Mouse (Mus musculus) T-cell, adult 2 months (primary cell): ENCODE results near the gene Htatip2.

Experiments used
- DNase-seq: peaks from one replicate; pipeline ENCODE4 v3.0.0; 2022; ENCODE audit warnings: low spot score

Gene Htatip2

DNA sequence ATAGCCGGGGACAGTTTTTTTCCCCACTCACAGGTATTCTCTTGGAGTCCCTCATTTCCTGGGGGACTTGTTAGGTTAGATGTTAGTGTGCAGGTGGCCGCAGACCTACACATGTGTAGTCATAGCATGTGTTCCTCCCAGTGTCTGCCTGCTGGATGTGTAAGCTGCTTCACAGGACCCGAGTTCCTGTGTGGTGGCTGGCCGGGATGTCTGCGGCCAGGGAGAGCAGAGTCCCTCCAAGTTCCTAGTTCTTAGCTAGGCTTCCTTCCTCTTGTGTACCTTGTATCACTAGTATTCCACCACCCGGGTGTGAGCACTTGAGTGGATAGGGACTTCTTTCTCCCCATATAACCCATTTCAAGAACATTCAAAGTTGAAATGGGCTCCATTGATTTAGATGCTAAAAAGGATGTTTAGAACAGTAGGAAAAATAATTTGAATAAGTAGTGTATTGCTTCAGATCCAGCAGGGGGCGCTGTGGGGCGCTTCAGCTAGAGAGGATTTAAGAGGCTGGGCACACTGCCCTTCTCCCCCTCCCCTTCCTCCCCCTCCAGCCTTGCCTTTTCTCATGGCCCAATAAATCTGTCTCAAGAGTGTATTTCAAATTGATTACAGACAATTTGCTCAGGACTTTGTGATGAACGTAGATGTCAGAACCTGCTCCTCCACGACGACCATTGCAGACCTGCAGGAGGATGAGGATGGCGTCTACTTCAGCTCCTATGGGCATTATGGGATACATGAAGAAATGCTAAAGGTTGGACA is 27.9 kb downstream of the Htatip2 start:
- DNase-seq = peak; percentile 32

DNA sequence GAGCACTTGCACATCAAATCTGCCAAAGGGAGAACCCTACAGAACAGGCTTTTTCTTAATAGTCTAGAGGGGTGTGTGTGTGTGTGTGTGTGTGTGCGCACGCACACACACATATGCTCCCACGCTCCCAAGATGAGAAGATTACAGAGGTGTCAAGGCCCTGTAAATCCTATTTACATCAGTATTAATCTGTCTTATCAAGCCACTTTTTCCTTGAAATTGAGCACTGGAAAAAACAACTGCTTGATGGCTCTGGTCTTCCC is 28.4 kb downstream of the Htatip2 start:
- no peak for DNase-seq

DNA sequence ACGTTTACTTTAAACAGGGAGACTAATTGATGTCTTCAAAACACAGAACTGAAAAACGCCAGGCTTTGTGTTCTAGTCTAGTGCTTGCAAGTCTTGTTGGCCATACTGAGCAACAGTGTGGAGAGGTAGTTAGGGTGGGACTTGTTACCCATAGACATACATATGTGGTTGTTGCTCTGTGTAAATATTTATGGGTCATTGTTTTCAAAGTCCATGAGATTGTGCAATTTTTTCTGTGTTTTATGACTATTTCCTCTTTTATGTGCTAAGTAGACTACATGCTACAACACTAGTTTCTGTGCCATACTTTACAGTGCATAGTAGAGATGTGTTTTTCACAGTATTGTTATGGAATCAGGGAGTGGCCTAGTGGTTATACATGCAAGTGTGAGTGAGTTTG is 35.4 kb downstream of the Htatip2 start:
- no peak for DNase-seq

DNA sequence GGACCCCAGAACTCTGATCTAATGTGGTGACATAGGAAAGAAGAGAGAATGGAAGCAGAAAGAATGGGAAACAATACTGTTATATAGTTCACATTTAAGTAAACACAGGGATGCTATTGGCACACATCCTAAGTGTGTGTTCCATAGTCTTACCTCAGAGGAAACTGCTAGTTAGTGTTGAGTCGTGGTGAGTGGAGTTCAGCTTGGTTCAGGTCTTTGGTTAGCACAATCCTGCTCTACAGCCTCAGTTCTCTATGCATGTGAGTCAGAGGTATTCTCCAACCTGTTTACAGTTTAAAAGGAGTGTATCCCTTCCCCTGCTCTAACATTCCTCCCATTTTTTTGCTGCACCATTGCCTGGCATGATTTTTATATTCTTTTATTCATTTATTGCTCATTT is 38.3 kb downstream of the Htatip2 start:
- DNase-seq = no peak

DNA sequence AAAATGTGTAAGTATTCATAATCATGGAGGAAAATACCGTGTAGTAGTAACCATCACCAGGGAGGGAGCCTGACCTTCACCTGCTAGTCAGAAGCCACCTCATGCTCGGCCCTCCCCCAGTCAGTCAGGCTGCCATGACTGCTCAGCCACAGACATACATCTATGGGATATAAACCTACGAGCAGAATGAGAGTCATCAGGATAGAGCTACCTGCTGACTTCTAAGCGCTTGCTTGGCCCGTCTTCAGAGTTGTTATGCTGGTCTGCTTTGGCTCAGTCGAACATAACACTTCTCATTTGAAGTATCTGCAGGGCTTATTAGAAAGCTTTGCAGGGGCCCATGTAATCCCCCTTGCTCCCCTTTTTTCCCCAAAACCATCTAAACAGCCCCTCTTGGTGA is 44.6 kb downstream of the Htatip2 start:
- no peak for DNase-seq

DNA sequence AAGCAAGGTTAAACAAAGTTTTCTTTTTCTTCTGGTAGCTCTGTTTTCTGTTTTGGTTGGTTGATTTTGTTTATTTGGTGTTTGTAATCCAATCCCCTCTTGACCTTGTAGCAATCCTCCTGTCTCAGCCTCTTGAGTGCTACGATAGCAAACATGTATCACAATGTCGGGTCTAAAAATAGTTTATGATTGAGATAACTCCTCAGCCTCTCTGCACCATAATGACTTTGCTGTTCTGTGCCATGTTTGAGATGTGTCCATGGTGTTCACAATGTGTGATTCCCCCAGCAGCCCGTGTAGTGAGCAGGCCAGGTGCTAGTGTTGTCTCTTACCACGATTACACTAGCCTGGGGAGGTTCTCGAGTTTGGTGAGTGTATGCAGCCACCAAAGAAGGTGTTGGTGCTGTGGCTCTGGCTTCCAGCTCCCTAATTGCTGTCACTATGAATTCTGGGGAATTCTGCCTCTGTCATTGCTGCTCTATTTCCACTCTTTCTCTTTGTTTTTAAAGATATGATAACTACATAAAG is 45.8 kb downstream of the Htatip2 start:
- DNase-seq = no peak

DNA sequence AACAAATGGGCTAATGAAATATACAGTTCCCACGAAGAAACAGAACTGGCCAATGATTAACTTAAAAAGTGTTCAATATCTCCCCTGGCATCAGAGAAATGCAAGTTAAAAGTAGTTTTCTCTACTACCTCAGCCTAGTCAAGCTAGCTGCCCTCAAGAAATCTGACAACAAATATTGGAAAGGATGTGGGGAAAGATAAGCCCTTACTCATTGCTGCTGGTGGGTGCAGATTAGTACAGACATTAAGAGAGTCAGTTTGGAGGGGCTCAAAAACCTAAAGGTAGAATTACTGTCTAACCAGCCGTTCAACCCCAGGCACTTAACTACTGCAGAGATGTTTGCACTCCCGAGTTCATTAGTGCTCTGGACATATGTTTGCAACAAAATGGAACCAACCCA is 46.7 kb downstream of the Htatip2 start:
- no peak for DNase-seq

DNA sequence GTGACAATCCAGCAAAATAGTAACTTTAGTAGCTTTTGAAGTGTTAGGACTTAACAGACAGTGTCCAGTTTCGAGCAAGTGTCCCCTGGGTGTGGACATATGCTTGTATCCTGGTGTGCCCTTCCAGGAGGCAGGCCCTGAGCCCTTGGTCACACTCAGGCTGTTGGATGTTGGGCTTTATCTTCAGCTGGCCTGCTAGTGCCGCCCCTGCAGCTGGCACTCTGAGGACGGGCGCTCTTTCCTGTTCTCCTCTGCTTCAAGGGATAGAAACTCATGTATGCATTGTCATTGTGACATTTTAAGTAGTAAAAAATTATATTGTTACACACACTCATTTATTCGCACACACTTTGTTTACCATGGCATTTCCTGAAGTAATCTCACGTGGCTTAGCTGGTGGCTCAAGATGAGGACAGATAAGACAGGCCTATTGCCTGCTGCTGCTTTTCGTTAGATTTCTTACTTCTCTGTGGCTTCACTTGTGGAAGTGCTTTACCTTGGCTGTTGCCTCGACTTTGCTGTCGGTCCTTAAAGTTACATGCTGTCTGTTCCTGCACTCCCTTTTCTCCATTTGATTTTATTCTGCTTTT is 48.3 kb downstream of the Htatip2 start:
- DNase-seq = no peak

DNA sequence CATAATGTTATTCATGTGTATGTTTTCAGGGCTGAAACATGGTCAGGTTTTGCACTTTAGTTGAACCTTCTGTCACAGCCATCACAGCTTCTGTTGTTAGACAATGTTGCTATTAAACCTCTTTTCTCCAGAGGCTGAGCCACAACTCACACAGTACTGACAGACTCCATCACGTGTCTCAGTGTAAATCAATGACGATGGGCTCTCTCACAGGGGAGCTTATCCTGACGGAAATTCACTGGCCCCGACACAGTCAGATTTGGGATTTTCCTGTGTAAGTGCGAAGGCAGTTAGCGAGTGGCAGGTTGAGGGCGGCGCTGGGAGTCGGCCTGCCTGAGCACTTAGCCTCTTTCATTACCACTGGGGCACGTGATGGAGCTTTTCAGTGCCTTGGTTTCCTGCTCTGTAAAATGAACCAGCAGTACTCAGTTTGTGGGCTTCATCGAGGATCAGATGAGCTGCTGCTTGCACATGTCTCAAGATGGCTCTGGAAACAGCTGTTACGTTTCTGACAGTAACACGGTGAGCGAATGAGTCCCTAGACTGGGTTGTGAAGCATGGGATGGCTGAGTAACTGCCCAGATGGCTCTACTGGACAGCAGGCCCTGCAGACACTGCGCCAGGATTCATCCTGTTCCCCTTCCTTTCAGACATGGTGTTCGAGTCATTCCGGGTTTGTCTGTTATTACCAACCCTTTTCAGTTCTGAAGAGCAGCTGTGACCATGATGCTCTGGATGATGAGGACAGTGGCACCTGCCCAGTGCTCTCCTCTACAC is 49.1 kb downstream of the Htatip2 start:
- no peak for DNase-seq

DNA sequence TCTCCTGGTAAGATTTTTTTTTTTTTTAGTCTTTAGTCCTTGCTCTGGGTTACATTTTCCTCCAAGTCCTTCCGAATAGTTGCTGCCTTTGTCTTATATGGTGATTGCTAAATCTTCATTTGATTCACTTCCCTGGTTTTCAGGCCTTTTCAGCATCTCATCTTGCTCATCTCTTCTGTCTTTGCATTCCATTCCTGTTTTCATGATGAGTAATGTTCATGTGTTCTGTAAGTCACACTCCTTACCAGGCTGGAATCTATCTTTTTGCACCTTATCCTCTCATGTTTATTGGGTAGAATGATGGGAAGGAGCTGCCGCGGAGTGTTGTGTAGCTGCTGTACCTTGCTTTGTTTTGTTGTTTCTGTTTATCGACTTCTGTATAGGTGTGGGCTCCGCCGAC is 50.2 kb downstream of the Htatip2 start:
- no peak for DNase-seq

DNA sequence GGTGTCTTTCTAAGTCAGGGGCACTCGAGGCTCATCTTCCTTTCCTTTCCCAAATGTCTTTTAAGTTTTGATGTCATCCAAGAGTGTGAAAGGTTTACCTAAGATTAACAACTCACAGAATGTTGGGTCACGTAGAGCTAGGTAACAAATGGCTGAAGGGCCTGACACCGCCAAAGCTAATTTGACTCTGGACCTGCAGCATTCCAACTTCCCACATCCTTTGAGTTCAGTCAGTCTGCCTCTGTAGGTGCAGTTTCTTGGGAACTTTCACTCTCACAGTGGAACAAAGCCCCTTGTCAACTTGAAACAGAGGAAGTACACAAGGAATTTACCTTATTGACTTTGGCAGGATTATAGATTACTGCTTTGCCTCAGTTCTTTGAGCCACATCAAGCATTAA is 50.6 kb downstream of the Htatip2 start:
- no peak for DNase-seq

DNA sequence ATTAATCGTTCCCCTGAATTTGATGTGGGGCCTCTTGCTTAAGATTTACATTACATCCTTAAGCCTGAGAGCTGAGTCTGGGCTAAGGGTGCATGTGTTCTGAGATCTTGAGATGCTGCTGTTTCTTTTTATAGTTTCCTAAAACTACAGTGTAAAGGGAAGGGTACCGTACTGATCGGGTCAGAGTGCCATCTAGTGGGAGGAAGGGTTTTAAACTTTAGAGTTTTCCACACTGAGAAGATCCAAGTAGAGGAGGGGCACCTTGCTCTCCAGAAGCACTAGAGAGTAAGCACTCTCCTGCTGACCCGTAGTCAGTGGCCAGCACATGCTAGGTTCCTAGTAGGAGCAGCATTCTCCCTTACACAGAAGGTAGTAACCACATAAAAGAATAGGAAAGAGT is 52.4 kb downstream of the Htatip2 start:
- DNase-seq = no peak

DNA sequence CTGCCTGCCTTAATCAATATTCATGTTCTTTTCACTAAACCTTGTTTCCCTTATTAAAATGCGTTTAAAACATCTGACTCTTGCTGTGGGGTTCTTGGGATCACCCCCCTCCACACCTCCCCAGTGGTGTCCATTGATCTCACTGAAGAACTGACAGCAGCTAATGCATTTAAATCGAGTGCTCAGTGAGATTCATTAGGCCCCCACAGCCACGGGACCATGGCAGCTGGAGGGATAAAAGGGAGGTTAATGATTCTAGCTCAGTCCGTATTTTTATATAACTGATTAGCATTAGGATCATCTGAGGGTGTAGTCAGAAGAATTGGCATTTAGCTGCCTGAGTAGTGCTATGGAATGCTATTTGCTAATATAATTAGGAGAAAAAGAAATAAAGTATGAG is 60.5 kb downstream of the Htatip2 start:
- DNase-seq = no peak

DNA sequence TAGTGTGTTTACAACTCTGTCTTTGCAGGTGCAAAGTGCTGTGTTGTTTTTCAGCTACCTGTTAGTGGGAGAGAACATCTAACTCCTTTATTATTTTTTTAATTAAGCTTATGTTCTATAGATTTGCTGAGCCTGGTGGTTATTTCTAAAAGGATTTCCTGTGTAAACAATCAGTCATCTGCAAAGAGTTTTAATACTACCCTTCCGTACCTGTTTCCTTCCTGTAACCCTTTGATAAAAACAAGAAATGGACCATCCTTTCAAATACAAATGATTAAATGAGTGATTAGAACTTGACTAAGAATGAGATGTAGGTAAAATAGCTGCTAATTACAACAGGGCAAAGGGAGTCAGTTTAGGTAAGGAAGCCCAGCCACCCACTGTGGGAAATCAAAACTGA is 62.5 kb downstream of the Htatip2 start:
- DNase-seq = no peak

DNA sequence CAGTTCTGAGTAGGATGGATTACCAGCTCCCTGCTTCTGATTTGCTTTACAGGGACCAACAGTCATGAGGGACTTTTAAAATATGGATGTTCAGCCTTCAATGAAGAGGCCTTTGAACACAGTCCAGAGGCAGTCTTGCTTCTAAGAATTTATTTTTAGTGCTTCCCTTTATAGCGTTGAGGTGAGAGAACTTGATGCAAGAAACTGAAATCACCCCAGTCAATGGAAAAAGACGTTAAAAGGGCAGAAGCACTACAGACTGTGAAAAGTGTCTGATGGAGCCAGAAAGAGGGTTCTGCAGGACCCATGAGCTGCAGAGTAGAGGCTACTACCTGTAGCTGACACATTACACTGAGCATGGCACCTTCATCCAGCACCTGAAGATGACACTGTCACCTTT is 63.1 kb downstream of the Htatip2 start:
- no peak for DNase-seq
